Mouse (Mus musculus): ENCODE measurements at regions not wholly inside any gene's neighbourhood (a gene's known extent, or its start where the extent isn't known, plus 50 kb on each side); places are given as distances from the start of the nearest gene placed in this dataset.

- TF ChIP-seq POLR2A (IDR thresholded peaks at IDR 0.05; ENCODE audit: extremely low read depth, insufficient read depth, low read length) = no peak
- TF ChIP-seq CTCF (IDR thresholded peaks at IDR 0.05; ENCODE audit: extremely low read depth, insufficient read depth, low read length) = no peak
These were observed 397.6 kb upstream of the Kif2a start for GRCm38 (mm10) chr13:107419363-107420155.

Data from cortical plate, adult 2 months (tissue).